25 mouse cellular contexts compared by ENCODE assay signal in the genomic region with DNA sequence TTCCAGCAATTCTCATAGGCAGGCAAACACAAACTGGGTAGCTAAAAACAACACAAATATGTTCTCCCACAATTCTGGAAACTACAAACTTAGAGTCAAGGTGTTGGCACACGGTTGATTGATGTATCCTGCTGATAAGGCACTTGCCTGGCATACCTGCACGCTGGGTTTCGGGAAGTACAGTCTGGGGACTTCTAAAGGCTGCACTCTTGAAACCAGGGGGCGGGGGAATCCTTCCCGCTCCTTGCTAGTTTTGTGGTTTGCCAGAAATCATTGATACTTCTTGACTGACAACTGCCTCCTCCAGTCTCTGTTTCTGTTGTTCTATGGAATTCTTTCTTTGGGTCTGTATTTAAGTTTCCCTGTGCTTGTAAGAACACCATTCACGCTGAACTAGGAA. TPM values are rescaled to one million over a fixed set of nuclear protein-coding genes. Genes with fewer than 3 reads are reported as not detected.
DNase-seq lines count a peak whose midpoint lies in the region; ATAC-seq lines count a peak whose summit lies in the region.
"Had no signal": no experiment of that assay in that cellular context is flagged by ENCODE, and none has a peak within 500 bp of the region (broad histone marks: within the 10 kb centered on the region; RNA-seq: fewer than 3 reads in every experiment).

No protein-coding gene starts in this region.

- peak; percentile 46 for DNase-seq in heart, adult 11 months
- no peak for DNase-seq in heart, postnatal 36 days
- DNase-seq in lung, postnatal 14 days: no peak
- DNase-seq in ZHBTc4 (ENCODE audit: low read depth, low spot score): peak; percentile 67
- DNase-seq: adrenal gland, adult 8-10 months; adrenal gland, postnatal 25 days; cerebellum, adult 11-12 months; cerebellum, adult 8-10 months; cerebellum, postnatal 10 days; cerebellum, postnatal 36 days; embryo, embryonic 11 days; gastrocnemius, postnatal 25 days; heart, adult 2 months; heart, postnatal 14 days had no signal

- H3K36me3 ChIP-seq in lung, embryonic 16.5 days (ENCODE audit: control insufficient read depth, insufficient read depth, low read length): no peaks in the 10 kb centered on the region
- no peaks in the 10 kb centered on the region for H3K36me3 ChIP-seq in forebrain, embryonic 16.5 days (ENCODE audit: control insufficient read depth, insufficient read depth)
- H3K36me3 ChIP-seq: forebrain, embryonic 10.5 days; G1E; heart, embryonic 10.5 days; heart, embryonic 13.5 days; hindbrain, embryonic 12.5 days; hindbrain, embryonic 15.5 days had no signal

- H3K9ac ChIP-seq in lung, embryonic 16.5 days (ENCODE audit: low read length): no peak overlapping the region
- H3K9ac ChIP-seq in forebrain, embryonic 16.5 days (replicated peaks; ENCODE audit: low read depth, low read length): no peak overlapping the region
- H3K9ac ChIP-seq: heart, embryonic 13.5 days; hindbrain, embryonic 12.5 days; hindbrain, embryonic 15.5 days had no signal

- peak; percentile 78 for ATAC-seq in lung, embryonic 16.5 days (ENCODE audit: low read depth)
- ATAC-seq in forebrain, embryonic 16.5 days: no peak
- ATAC-seq: activated CD4-positive, CD25-positive, alpha-beta regulatory T cell, adult 4 months; forebrain, embryonic 14.5 days; Patski had no signal

- intact Hi-C loops in heart, postnatal 36 days (cut with DNase I): no loop called here

- no peaks in the 10 kb centered on the region for H3K9me3 ChIP-seq in lung, embryonic 16.5 days (ENCODE audit: control insufficient read depth, low read length)
- no peaks in the 10 kb centered on the region for H3K9me3 ChIP-seq in forebrain, embryonic 16.5 days (ENCODE audit: control insufficient read depth, low read length)
- H3K9me3 ChIP-seq: forebrain, embryonic 10.5 days; G1E; heart, embryonic 10.5 days; heart, embryonic 13.5 days; hindbrain, embryonic 12.5 days; hindbrain, embryonic 15.5 days had no signal

- H3K27me3 ChIP-seq in lung, embryonic 16.5 days (ENCODE audit: control insufficient read depth, insufficient read depth, low read depth, low read length): no peaks in the 10 kb centered on the region
- no peaks in the 10 kb centered on the region for H3K27me3 ChIP-seq in forebrain, embryonic 16.5 days (replicated peaks; ENCODE audit: control insufficient read depth, insufficient read depth, low read length)
- H3K27me3 ChIP-seq: heart, embryonic 13.5 days; hindbrain, embryonic 12.5 days; hindbrain, embryonic 15.5 days; Patski had no signal

- H3K4me3 ChIP-seq in lung, embryonic 16.5 days (ENCODE audit: low read length): no peak overlapping the region
- no peak overlapping the region for H3K4me3 ChIP-seq in forebrain, embryonic 16.5 days (replicated peaks; ENCODE audit: low read length)
- H3K4me3 ChIP-seq: forebrain, embryonic 10.5 days; heart, adult 2 months; heart, embryonic 10.5 days; heart, embryonic 13.5 days; hindbrain, embryonic 12.5 days; hindbrain, embryonic 15.5 days had no signal

- 43% methylated on average over 6 of the region's 6 CpGs for WGBS in lung, embryonic 16.5 days
- 71% methylated on average over 6 of the region's 6 CpGs for WGBS in forebrain, embryonic 16.5 days

- H3K4me1 ChIP-seq in lung, embryonic 16.5 days (replicated peaks; ENCODE audit: control insufficient read depth, insufficient read depth, low read length): no peaks in the 10 kb centered on the region
- peaks cover 2% of the 10 kb centered on the region; the same call in 1 of the 2 replicates for H3K4me1 ChIP-seq in forebrain, embryonic 16.5 days (replicated peaks; ENCODE audit: control insufficient read depth, insufficient read depth, low read length)
- H3K4me1 ChIP-seq: heart, embryonic 10.5 days; heart, embryonic 13.5 days; hindbrain, embryonic 12.5 days had no signal

- H3K4me2 ChIP-seq in lung, embryonic 16.5 days (ENCODE audit: low read depth, low read length): peak overlapping the region; percentile 17; the same call in 1 of the 2 replicates
- no peak overlapping the region for H3K4me2 ChIP-seq in forebrain, embryonic 16.5 days (ENCODE audit: low read length)
- H3K4me2 ChIP-seq: heart, embryonic 13.5 days; hindbrain, embryonic 12.5 days; hindbrain, embryonic 15.5 days had no signal

- H3K27ac ChIP-seq in lung, embryonic 16.5 days (ENCODE audit: low read length): no peak overlapping the region; the same call in 1 of the 2 replicates
- H3K27ac ChIP-seq in forebrain, embryonic 16.5 days (ENCODE audit: low read length): no peak overlapping the region
- H3K27ac ChIP-seq: forebrain, embryonic 10.5 days; heart, adult 2 months; heart, embryonic 10.5 days; heart, embryonic 13.5 days; hindbrain, embryonic 12.5 days; hindbrain, embryonic 15.5 days had no signal

RNA-seq across cellular contexts. Expression of a gene that starts 16.8 kb away (rescaled TPM):
- total RNA-seq in heart, postnatal 36 days (2021): 10 to 100 TPM; 39.4 to 40.0 TPM
- polyA plus RNA-seq in lung, embryonic 16.5 days (2015; fragmentation: Nextera tagmentation; extraction: Ambion mirVana): 87.9 and 92.0 TPM in 2 replicates
- polyA plus RNA-seq in forebrain, embryonic 16.5 days (2015; fragmentation: Nextera tagmentation; extraction: Ambion mirVana): 81.8 and 98.0 TPM in 2 replicates

RNA-seq across cellular contexts. Expression of a gene that starts 17.2 kb away (rescaled TPM):
- 10 to 100 TPM in 1 of 2 experiments, 1 to 10 TPM in 1; 9.6 to 10.9 TPM for total RNA-seq in heart, postnatal 36 days (2021)
- 5.9 and 7.0 TPM in 2 replicates for polyA plus RNA-seq in lung, embryonic 16.5 days (2015; fragmentation: Nextera tagmentation; extraction: Ambion mirVana)
- polyA plus RNA-seq in forebrain, embryonic 16.5 days (2015; fragmentation: Nextera tagmentation; extraction: Ambion mirVana): 7.0 and 8.5 TPM in 2 replicates

Comparison
In these comparisons a context has a peak if more than half of its experiments do, and no peak if none do; other contexts are left out.
1. DNase-seq: peak in heart, adult 11 months (single experiment) and ZHBTc4 (single experiment); none in heart, postnatal 36 days (0 of 2) and lung, postnatal 14 days (single experiment).